9 mouse cellular contexts compared by ENCODE assay signal in genomic region chr15:98976763-98977758, GRCm38 (mm10). TPM values are rescaled to one million over a fixed set of nuclear protein-coding genes. Genes with fewer than 3 reads are reported as not detected.
DNase-seq lines count a peak whose midpoint lies in the region; ATAC-seq and TF ChIP-seq lines count a peak whose summit lies in the region.
"Had no signal": no experiment of that assay in that cellular context is flagged by ENCODE, and none has a peak within 500 bp of the region (broad histone marks: within the 10 kb centered on the region; RNA-seq: fewer than 3 reads in every experiment).

No protein-coding gene starts in this region.

- no peak for DNase-seq in gastrocnemius, adult 2 months
- no peak for DNase-seq in gastrocnemius, adult 8-10 months (ENCODE audit: low spot score in 2 of 2)
- no peak for DNase-seq in forebrain, embryonic 14.5 days (ENCODE audit: low spot score)
- DNase-seq in kidney, postnatal 36 days: peak; percentile 53 to 68
- DNase-seq in right cerebral cortex, postnatal 36 days (ENCODE audit: low spot score in 2 of 2): no peak
- no peak for DNase-seq in c-Kit-positive CD71-positive TER-119-positive erythroid progenitor cells, embryonic 14.5 days (ENCODE audit: low spot score)

- peaks cover 90% of the 10 kb centered on the region for H3K4me1 ChIP-seq in E14TG2a.4 (replicated peaks; ENCODE audit: low read depth, low read length)
- H3K4me1 ChIP-seq in forebrain, embryonic 14.5 days (ENCODE audit: control insufficient read depth, insufficient read depth, low read length): peaks cover 23% of the 10 kb centered on the region

- peak overlapping the region; percentile 57 for H3K4me3 ChIP-seq in gastrocnemius, adult 2 months
- peak overlapping the region; percentile 60 for H3K4me3 ChIP-seq in E14TG2a.4 (replicated peaks; ENCODE audit: low read length)
- peak overlapping the region; percentile 11; the same call in 1 of the 2 replicates for H3K4me3 ChIP-seq in forebrain, embryonic 14.5 days (ENCODE audit: low read depth, low read length)

- TF ChIP-seq CTCF in gastrocnemius, adult 2 months (IDR thresholded peaks at IDR 0.05): no peak
- no peak for TF ChIP-seq CTCF in E14TG2a.4 (conservative IDR thresholded peaks at IDR 0.05; ENCODE audit: low read length)

- peak overlapping the region; percentile 43 for H3K4me2 ChIP-seq in forebrain, embryonic 14.5 days (ENCODE audit: low read length)

- WGBS in forebrain, embryonic 14.5 days: 57% methylated on average over 21 of the region's 21 CpGs

- H3K27me3 ChIP-seq in E14TG2a.4 (ENCODE audit: insufficient read depth, low read length): no peaks in the 10 kb centered on the region
- H3K27me3 ChIP-seq in forebrain, embryonic 14.5 days (replicated peaks; ENCODE audit: control insufficient read depth, insufficient read depth, low read length): no peaks in the 10 kb centered on the region

- ATAC-seq in forebrain, embryonic 14.5 days: peak; percentile 35; the same call in 1 of the 2 replicates
- ATAC-seq in megakaryocyte progenitor cell, adult 5-6 weeks (replicated peaks; ENCODE audit: poor library complexity): no peak

- intact Hi-C loops in gastrocnemius, adult 2 months (cut with DNase I): no loop called here

- H3K27ac ChIP-seq in gastrocnemius, adult 2 months: peak overlapping the region; percentile 81
- peak overlapping the region; percentile 90 for H3K27ac ChIP-seq in forebrain, embryonic 14.5 days (ENCODE audit: low read depth, low read length)

- no peaks in the 10 kb centered on the region for H3K36me3 ChIP-seq in E14TG2a.4 (ENCODE audit: insufficient read depth, low read length)
- no peaks in the 10 kb centered on the region for H3K36me3 ChIP-seq in forebrain, embryonic 14.5 days (ENCODE audit: control insufficient read depth, insufficient read depth, low read length)

- peak overlapping the region; percentile 46; the same call in 1 of the 2 replicates for H3K9ac ChIP-seq in forebrain, embryonic 14.5 days (ENCODE audit: low read length)

- no peaks in the 10 kb centered on the region for H3K9me3 ChIP-seq in E14TG2a.4 (ENCODE audit: low read length)
- H3K9me3 ChIP-seq in forebrain, embryonic 14.5 days (replicated peaks; ENCODE audit: control insufficient read depth, low read length): no peaks in the 10 kb centered on the region

RNA-seq across cellular contexts. Expression of gene Tuba1a, which starts 23.6 kb away (rescaled TPM):
- total RNA-seq in gastrocnemius, adult 2 months (2021): 10 to 100 TPM; 17.1 to 43.2 TPM
- 10 to 100 TPM; 12.6 to 24.0 (median 18.4) TPM for total RNA-seq in gastrocnemius, adult 8-10 months (2022)
- 18,182 and 18,289 TPM in 2 replicates for polyA plus RNA-seq in forebrain, embryonic 14.5 days (2014; fragmentation: Nextera tagmentation; extraction: Ambion mirVana)
- 30.3 and 33.5 TPM in 2 replicates for total RNA-seq in megakaryocyte progenitor cell, adult 5-6 weeks (2015)
- total RNA-seq in megakaryocyte progenitor cell, adult 5-6 weeks (2017): 15.3 and 22.2 TPM in 2 replicates

RNA-seq across cellular contexts. Expression of gene Gm49450, which starts 23.7 kb away (rescaled TPM):
- not detected for total RNA-seq in gastrocnemius, adult 2 months (2021)
- total RNA-seq in gastrocnemius, adult 8-10 months (2022): not detected
- polyA plus RNA-seq in forebrain, embryonic 14.5 days (2014; fragmentation: Nextera tagmentation; extraction: Ambion mirVana): not detected in 2 replicates
- 0.69 and 1.1 TPM in 2 replicates for total RNA-seq in megakaryocyte progenitor cell, adult 5-6 weeks (2015)
- total RNA-seq in megakaryocyte progenitor cell, adult 5-6 weeks (2017): not detected in 2 replicates
- total RNA-seq: layer of hippocampus, postnatal 25 days had no signal

RNA-seq across cellular contexts. Expression of gene Tuba1b, which starts 42.7 kb away (rescaled TPM):
- 10 to 100 TPM; 15.8 to 33.9 TPM for total RNA-seq in gastrocnemius, adult 2 months (2021)
- 10 to 100 TPM; 12.6 to 24.6 (median 20.3) TPM for total RNA-seq in gastrocnemius, adult 8-10 months (2022)
- 1,499 and 1,719 TPM in 2 replicates for polyA plus RNA-seq in forebrain, embryonic 14.5 days (2014; fragmentation: Nextera tagmentation; extraction: Ambion mirVana)
- total RNA-seq in megakaryocyte progenitor cell, adult 5-6 weeks (2015): 2,787 and 2,962 TPM in 2 replicates
- 767 and 827 TPM in 2 replicates for total RNA-seq in megakaryocyte progenitor cell, adult 5-6 weeks (2017)

RNA-seq across cellular contexts. Expression of gene Tuba1c, which starts 52.6 kb away (rescaled TPM):
- 1 to 10 TPM; 7.1 to 7.7 TPM for total RNA-seq in gastrocnemius, adult 2 months (2021)
- total RNA-seq in gastrocnemius, adult 8-10 months (2022): 1 to 10 TPM; 5.7 to 7.8 (median 6.8) TPM
- 56.7 and 93.1 TPM in 2 replicates for polyA plus RNA-seq in forebrain, embryonic 14.5 days (2014; fragmentation: Nextera tagmentation; extraction: Ambion mirVana)
- 187 and 190 TPM in 2 replicates for total RNA-seq in megakaryocyte progenitor cell, adult 5-6 weeks (2015)
- total RNA-seq in megakaryocyte progenitor cell, adult 5-6 weeks (2017): 79.3 and 105 TPM in 2 replicates

RNA-seq across cellular contexts. Expression of gene Lmbr1l, which starts 59.0 kb away (rescaled TPM):
- total RNA-seq in gastrocnemius, adult 2 months (2021): 1 to 10 TPM; 5.2 to 6.9 TPM
- 1 to 10 TPM; 3.7 to 5.0 (median 4.2) TPM for total RNA-seq in gastrocnemius, adult 8-10 months (2022)
- 10.9 TPM in 2 replicates for polyA plus RNA-seq in forebrain, embryonic 14.5 days (2014; fragmentation: Nextera tagmentation; extraction: Ambion mirVana)
- total RNA-seq in megakaryocyte progenitor cell, adult 5-6 weeks (2015): 5.2 and 5.6 TPM in 2 replicates
- total RNA-seq in megakaryocyte progenitor cell, adult 5-6 weeks (2017): 3.8 and 9.4 TPM in 2 replicates

Comparison
In these comparisons a context has a peak if more than half of its experiments do, and no peak if none do; other contexts are left out.
1. DNase-seq: peak in kidney, postnatal 36 days (2 of 2); none in gastrocnemius, adult 2 months (single experiment), gastrocnemius, adult 8-10 months (0 of 2), forebrain, embryonic 14.5 days (single experiment), right cerebral cortex, postnatal 36 days (0 of 2) and c-Kit-positive CD71-positive TER-119-positive erythroid progenitor cells, embryonic 14.5 days (single experiment).
2. RNA of gene Tuba1b, which starts 42.7 kb away (total RNA-seq): 767 to 2,962 TPM in megakaryocyte progenitor cell, adult 5-6 weeks; 15.8 to 33.9 TPM in gastrocnemius, adult 2 months and 12.6 to 24.6 TPM in gastrocnemius, adult 8-10 months; every median in the first group is over 10 times any median in the second.
3. Peak in every context shown above with its lines, with median percentiles within 50 percentile points of each other: H3K4me3 ChIP-seq.